Mouse (Mus musculus) Muller cell, postnatal 12 days (primary cell): Measurements from ENCODE around the gene Kbtbd7.
"Not testable (repeated sequence)": the region's sequence is repeated elsewhere in the genome, so short reads cannot be mapped to it uniquely, and the experiment has no call there.

Experiments
- DNase-seq: peaks from one replicate; pipeline ENCODE4 v3.0.0-alpha.2; 2015; ENCODE audit errors: inconsistent ontology term

Kbtbd7 gene

GRCm38 (mm10) chr14:79425979-79426729 is at the start of gene Kbtbd7:
Kbtbd7 (plus strand) TSS chr14:79426511.
- peak; percentile 97 for DNase-seq

GRCm38 (mm10) chr14:79377041-79377440 is 49.3 kb upstream of the Kbtbd7 start:
- peak; percentile 57 for DNase-seq

GRCm38 (mm10) chr14:79383120-79383519 is 43.2 kb upstream of the Kbtbd7 start:
- DNase-seq: no peak

GRCm38 (mm10) chr14:79388304-79388703 is 38.0 kb upstream of the Kbtbd7 start:
- no peak for DNase-seq

GRCm38 (mm10) chr14:79389438-79390264 is 36.7 kb upstream of the Kbtbd7 start:
- peak; percentile 11 for DNase-seq

- DNase-seq: peak; percentile 97
Measured at GRCm38 (mm10) chr14:79390265-79390926, 35.9 kb upstream of the Kbtbd7 start, which contains the start of gene Naa16. Naa16 (minus strand) TSS chr14:79390778.

- DNase-seq: no peak
Measured at GRCm38 (mm10) chr14:79393289-79393688, 33.0 kb upstream of the Kbtbd7 start.

GRCm38 (mm10) chr14:79394564-79394963 is 31.7 kb upstream of the Kbtbd7 start:
- DNase-seq: peak; percentile 69

GRCm38 (mm10) chr14:79397321-79398122 is 28.8 kb upstream of the Kbtbd7 start, which contains the start of gene Mtrf1:
Mtrf1 (plus strand) TSS chr14:79397772.
- DNase-seq: peak; percentile 71

GRCm38 (mm10) chr14:79407641-79408040 is 18.7 kb upstream of the Kbtbd7 start:
- DNase-seq: no peak

- no peak for DNase-seq
Measured at GRCm38 (mm10) chr14:79409278-79409830, 17.0 kb upstream of the Kbtbd7 start.

- no peak for DNase-seq
Measured at GRCm38 (mm10) chr14:79410662-79411061, 15.6 kb upstream of the Kbtbd7 start.

- no peak for DNase-seq
Measured at GRCm38 (mm10) chr14:79413121-79413520, 13.2 kb upstream of the Kbtbd7 start.

- DNase-seq: no peak
Measured at GRCm38 (mm10) chr14:79420083-79420685, 6.1 kb upstream of the Kbtbd7 start.

- DNase-seq: not testable (repeated sequence)
Measured at GRCm38 (mm10) chr14:79426730-79427365, 537 bp downstream of the Kbtbd7 start.

GRCm38 (mm10) chr14:79434068-79434467 is 7.8 kb downstream of the Kbtbd7 start:
- no peak for DNase-seq

- DNase-seq: no peak
Measured at GRCm38 (mm10) chr14:79440655-79441054, 14.3 kb downstream of the Kbtbd7 start.

- no peak for DNase-seq
Measured at GRCm38 (mm10) chr14:79441441-79441840, 15.1 kb downstream of the Kbtbd7 start.

GRCm38 (mm10) chr14:79444601-79445000 is 18.3 kb downstream of the Kbtbd7 start:
- DNase-seq: no peak

GRCm38 (mm10) chr14:79445055-79445620 is 18.8 kb downstream of the Kbtbd7 start:
- peak; percentile 37 for DNase-seq
